Mouse (Mus musculus): ENCODE measurements at regions not wholly inside any gene's neighbourhood (a gene's known extent, or its start where the extent isn't known, plus 50 kb on each side); places are given as distances from the start of the nearest gene placed in this dataset.

DNA sequence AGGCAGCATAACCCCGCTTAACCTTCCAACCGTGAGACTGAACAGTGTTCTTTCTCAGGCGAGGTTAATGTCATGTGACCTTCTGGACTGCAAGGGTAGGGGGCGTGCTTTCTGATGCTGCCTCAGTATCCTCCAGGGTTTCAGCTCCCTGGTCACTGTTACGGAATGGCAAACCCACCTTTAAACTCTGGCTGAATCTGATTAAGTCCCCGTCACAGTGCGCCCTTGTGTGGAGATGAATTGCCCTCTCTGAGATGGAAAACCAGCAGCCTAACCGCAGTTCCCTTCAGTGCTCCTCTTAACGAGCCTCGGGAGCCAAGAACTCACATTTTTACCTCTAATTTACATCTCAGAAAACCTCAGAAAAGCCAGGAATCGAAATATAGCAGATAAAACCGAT lies 260.0 kb downstream of the Dact1 start:
- 28% methylated on average over 12 of the region's 12 CpGs for WGBS
- ATAC-seq (replicated peaks) = no peak
- Histone ChIP-seq H3K4me1 (peaks cover 50% of the 10 kb centered on the region), H3K36me3 (no peaks in the 10 kb centered on the region), H3K4me3 (no peak overlapping the region), H3K4me2 (replicated peaks) (no peak overlapping the region), H3K27ac (replicated peaks) (peak overlapping the region; percentile 72; the same call in 1 of the 2 replicates), H3K9me3 (no peaks in the 10 kb centered on the region), H3K9ac (replicated peaks) (no peak overlapping the region), H3K27me3 (no peaks in the 10 kb centered on the region)

DNA sequence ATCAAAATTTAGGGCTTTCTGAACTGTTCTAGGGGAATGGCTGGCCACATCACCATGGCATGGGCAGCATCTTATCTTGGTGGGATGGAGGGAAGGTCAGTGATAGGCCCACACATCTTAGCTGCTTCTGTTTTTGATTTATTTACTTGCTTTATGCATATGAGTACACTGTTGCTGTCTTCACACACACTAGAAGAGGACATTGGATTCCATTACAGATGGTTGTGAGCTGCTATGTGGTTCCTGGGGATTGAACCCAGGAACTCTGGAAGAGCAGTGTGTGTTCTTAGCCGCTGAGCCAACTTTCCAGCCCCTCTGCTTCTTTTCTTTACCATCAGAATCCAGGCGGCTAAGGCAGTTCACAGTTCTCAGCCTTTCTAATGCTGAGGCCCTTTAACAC lies 260.4 kb downstream of the Dact1 start:
- no peak for ATAC-seq (replicated peaks)
- Histone ChIP-seq H3K9ac (replicated peaks) (no peak overlapping the region), H3K36me3 (no peaks in the 10 kb centered on the region), H3K27me3 (no peaks in the 10 kb centered on the region), H3K9me3 (no peaks in the 10 kb centered on the region), H3K4me3 (no peak overlapping the region), H3K4me1 (peaks cover 53% of the 10 kb centered on the region), H3K27ac (replicated peaks) (peak overlapping the region; percentile 72; the same call in 1 of the 2 replicates), H3K4me2 (replicated peaks) (no peak overlapping the region)
- 86% methylated on average over 2 of the region's 2 CpGs for WGBS

DNA sequence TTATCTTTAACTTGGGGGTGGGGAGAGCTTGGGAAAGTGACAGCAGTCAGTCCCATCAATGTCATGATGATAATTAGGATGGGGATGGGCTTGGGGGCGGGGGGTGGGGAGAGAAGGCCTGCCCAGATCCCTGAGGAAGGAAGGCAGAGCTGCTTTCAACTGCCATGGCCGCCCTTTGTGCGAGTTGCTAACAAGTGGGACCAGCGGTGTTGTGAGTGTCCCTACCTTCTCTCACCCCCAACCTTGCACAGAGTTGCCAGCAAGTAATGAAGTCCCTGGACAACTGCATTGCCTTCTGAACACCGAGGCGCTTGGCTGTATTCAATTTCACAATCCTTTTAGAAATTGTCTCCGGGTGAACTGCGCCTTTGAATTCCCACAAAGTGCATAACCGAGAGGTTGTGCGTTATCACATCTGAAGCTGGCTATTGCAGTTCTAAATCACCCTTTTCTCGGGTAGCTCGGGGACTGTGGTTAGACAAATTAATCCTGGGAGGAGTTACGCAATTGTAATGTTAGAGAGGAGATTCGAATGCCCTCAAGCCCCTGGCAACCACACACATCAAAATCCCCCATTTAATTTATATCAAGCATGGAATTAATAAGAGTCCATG lies 257.9 kb upstream of the Daam1 start:
- WGBS = 25% methylated on average over 14 of the region's 14 CpGs
- Histone ChIP-seq H3K4me3 (no peak overlapping the region), H3K4me2 (replicated peaks) (no peak overlapping the region), H3K9ac (replicated peaks) (no peak overlapping the region), H3K27ac (replicated peaks) (peak overlapping the region; percentile 76), H3K36me3 (no peaks in the 10 kb centered on the region), H3K27me3 (no peaks in the 10 kb centered on the region), H3K4me1 (peaks cover 57% of the 10 kb centered on the region), H3K9me3 (no peaks in the 10 kb centered on the region)
- ATAC-seq (replicated peaks) = no peak

DNA sequence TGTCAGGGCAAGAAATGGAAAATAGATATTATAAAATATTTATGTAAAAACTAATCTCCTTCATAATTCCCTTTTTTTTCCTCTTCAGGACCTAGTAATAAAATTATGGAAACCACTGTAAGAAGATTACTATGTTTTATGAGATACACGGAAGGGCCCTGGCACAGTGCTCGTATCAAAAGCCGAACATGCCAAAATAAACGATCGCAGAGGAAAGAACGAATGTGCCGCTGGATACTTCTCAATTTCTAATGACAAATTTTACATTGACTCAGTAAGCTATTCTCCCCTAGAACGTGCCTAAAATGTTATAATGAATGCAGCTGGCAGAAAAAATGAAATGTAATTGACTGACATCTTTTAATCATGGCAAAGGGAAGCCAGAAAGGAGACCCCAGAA lies 257.4 kb upstream of the Daam1 start:
- Histone ChIP-seq H3K4me1 (peaks cover 60% of the 10 kb centered on the region), H3K9me3 (no peaks in the 10 kb centered on the region), H3K4me2 (replicated peaks) (no peak overlapping the region), H3K27ac (replicated peaks) (peak overlapping the region; percentile 76), H3K36me3 (no peaks in the 10 kb centered on the region), H3K4me3 (no peak overlapping the region), H3K9ac (replicated peaks) (no peak overlapping the region), H3K27me3 (no peaks in the 10 kb centered on the region)
- 42% methylated on average over 8 of the region's 8 CpGs for WGBS
- no peak for ATAC-seq (replicated peaks)

DNA sequence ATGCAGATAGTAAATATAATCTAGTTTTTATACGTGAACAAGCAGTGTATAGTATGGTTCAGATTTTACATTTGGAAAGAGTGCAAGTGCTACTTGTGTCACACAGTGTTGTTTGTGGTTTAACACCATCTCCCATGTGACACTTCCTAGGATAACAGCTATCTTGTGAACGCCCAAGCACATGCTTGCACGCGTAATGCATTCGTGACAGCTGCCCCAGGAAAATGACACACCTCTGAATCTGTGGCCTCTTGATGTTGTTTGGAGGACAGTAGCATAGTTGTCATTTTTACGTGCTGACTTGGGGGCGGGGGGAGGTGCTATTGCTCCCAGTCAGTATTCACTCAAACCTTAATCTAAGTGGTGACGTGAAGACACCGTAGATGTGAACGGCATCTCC lies 256.2 kb upstream of the Daam1 start:
- H3K36me3 ChIP-seq = no peaks in the 10 kb centered on the region
- no peak overlapping the region for H3K27ac ChIP-seq (replicated peaks)
- no peak overlapping the region for H3K9ac ChIP-seq (replicated peaks)
- H3K9me3 ChIP-seq = no peaks in the 10 kb centered on the region
- H3K4me1 ChIP-seq = peaks cover 48% of the 10 kb centered on the region
- H3K4me2 ChIP-seq (replicated peaks) = no peak overlapping the region
- H3K4me3 ChIP-seq = no peak overlapping the region
- no peak for ATAC-seq (replicated peaks)
- 90% methylated on average over 10 of the region's 10 CpGs for WGBS
- H3K27me3 ChIP-seq = no peaks in the 10 kb centered on the region

DNA sequence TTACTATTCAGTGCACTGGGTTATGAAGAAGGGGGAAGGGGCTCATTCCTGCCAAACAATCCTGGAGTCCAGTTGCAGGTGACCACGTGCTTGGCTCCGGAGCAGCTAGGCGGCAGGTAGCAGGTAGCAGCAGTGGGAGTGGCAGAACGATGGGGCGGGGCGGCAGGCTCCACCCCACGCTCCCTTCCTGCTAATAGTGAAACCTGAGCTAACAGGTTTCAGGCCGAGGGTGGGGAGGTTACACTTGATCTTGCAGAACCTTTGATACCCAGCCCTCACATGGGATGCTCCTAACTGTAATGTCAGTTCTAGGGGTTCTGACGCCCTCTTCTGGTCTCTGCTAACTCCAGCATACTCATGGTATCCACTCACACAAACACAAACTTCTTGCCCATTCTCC lies 253.5 kb upstream of the Daam1 start:
- Histone ChIP-seq H3K27ac (replicated peaks) (no peak overlapping the region), H3K9me3 (no peaks in the 10 kb centered on the region), H3K4me2 (replicated peaks) (peak overlapping the region; percentile 45), H3K4me1 (peaks cover 44% of the 10 kb centered on the region), H3K4me3 (peak overlapping the region; percentile 26), H3K9ac (replicated peaks) (no peak overlapping the region), H3K36me3 (no peaks in the 10 kb centered on the region), H3K27me3 (no peaks in the 10 kb centered on the region)
- ATAC-seq (replicated peaks) = 0 out of 2 replicates have a peak, but pooled peaks have one; percentile 13
- 4% methylated on average over 9 of the region's 9 CpGs for WGBS

DNA sequence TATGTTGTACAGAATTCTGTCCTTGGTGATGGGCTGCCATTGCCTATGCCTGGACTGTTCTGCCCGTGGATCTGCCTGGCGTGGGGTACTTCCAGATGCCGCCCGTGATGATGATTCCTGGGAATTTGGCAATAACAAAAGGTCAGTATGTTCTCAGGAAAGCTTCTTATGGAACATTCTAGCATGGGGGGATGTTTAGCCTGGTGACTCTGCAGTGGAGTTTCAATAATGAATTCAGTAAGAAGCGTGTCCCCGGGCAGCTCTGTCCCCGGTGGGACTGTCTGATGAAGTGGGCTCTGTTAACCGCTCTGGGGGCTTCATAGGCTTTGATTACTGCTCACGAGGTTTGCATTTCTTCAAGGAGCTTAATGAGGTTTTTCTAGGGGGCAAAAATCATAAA lies 252.9 kb upstream of the Daam1 start:
- Histone ChIP-seq H3K4me2 (replicated peaks) (no peak overlapping the region), H3K9ac (replicated peaks) (no peak overlapping the region), H3K4me1 (peaks cover 37% of the 10 kb centered on the region), H3K36me3 (no peaks in the 10 kb centered on the region), H3K9me3 (no peaks in the 10 kb centered on the region), H3K4me3 (no peak overlapping the region), H3K27me3 (no peaks in the 10 kb centered on the region), H3K27ac (replicated peaks) (peak overlapping the region; percentile 27)
- ATAC-seq (replicated peaks) = no peak
- WGBS = 69% methylated on average over 9 of the region's 9 CpGs

DNA sequence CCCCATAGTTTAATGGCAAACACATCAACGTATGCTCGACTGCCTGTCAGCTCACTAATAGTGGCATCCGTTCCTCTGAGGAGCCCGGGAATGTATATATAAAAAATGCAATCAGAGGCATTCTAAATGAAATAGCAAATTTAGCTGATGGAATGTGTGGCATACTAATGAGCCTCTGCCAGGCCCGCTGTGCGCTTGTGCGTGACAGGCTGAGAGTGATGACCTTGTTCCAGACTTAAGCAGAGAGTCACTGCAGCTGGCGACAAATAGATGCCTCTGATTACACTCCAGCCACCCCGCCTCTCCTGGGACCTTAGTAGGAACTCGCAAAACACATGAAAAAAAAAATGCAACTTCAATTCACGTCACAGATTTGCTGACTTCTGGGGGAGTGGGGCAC lies 252.0 kb upstream of the Daam1 start:
- Histone ChIP-seq H3K9me3 (no peaks in the 10 kb centered on the region), H3K36me3 (no peaks in the 10 kb centered on the region), H3K9ac (replicated peaks) (no peak overlapping the region), H3K27ac (replicated peaks) (0 out of 2 replicates have a peak overlapping the region, but pooled peaks have one; percentile 41), H3K4me3 (no peak overlapping the region), H3K27me3 (no peaks in the 10 kb centered on the region), H3K4me2 (replicated peaks) (no peak overlapping the region), H3K4me1 (peaks cover 29% of the 10 kb centered on the region)
- WGBS = 29% methylated on average over 11 of the region's 11 CpGs
- ATAC-seq (replicated peaks) = peak; percentile 64

DNA sequence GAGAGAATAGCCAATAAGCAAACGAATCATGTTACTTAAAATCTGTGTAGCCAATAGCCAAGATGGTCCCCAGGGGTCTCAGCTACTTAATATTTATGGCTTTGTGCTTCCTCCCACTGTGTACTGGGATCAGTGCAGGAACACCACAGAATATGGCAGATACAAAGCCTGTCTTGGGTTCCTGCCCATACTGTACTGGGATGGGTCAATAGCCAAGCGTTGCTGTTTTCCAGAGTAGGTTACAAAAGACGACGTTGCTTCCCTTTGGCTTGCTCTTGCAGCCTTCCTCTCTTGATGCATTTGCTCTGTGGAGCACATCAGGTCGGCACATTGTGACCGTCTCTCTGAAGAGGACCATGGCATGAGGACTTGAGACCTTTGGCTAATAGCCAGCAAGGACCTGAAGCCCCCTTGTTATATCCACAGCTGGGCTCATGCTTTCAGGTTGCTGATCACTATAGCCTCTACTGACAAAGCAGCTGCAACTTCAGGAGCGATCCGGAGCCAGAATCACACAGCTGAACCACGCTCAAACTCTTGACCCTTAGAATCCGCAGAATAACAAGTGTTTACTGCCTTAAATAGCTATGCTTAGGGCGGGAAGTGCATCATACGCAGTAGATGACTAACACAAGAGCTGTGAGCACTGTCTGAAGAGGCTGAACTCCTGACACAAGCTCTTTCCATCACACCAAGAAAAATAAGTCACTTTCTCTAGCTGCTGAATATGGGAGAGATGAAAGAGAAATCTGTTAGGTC lies 250.2 kb upstream of the Daam1 start:
- no peaks in the 10 kb centered on the region for H3K27me3 ChIP-seq
- H3K4me3 ChIP-seq = no peak overlapping the region
- peaks cover 19% of the 10 kb centered on the region for H3K4me1 ChIP-seq
- 80% methylated on average over 12 of the region's 12 CpGs for WGBS
- H3K9me3 ChIP-seq = no peaks in the 10 kb centered on the region
- H3K4me2 ChIP-seq (replicated peaks) = no peak overlapping the region
- H3K9ac ChIP-seq (replicated peaks) = no peak overlapping the region
- no peaks in the 10 kb centered on the region for H3K36me3 ChIP-seq
- H3K27ac ChIP-seq (replicated peaks) = 0 out of 2 replicates have a peak overlapping the region, but pooled peaks have one; percentile 22
- no peak for ATAC-seq (replicated peaks)

DNA sequence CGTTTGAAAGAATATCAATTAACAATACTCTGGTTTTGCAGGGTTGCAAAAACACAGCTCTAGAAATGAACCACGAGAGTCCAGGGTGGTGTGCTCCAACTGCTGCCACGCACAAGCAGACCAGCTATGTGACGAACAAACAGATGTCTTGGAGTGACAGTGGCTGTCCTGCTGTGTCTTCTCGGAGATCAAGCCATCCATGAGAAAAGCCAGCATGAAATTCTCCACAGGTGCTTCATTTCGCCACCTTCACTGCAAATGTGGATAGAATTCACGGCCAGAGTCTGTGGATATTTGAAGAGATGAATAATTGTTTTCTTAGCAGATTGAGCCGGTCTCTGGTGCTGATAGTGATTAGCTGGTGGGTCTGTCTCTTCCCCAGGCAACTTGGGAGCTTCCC lies 246.3 kb upstream of the Daam1 start:
- WGBS = 76% methylated on average over 8 of the region's 8 CpGs
- Histone ChIP-seq H3K4me3 (no peak overlapping the region), H3K9me3 (no peaks in the 10 kb centered on the region), H3K36me3 (no peaks in the 10 kb centered on the region), H3K27me3 (no peaks in the 10 kb centered on the region), H3K4me2 (replicated peaks) (no peak overlapping the region), H3K27ac (replicated peaks) (no peak overlapping the region), H3K4me1 (peaks cover 3% of the 10 kb centered on the region), H3K9ac (replicated peaks) (no peak overlapping the region)
- no peak for ATAC-seq (replicated peaks)

DNA sequence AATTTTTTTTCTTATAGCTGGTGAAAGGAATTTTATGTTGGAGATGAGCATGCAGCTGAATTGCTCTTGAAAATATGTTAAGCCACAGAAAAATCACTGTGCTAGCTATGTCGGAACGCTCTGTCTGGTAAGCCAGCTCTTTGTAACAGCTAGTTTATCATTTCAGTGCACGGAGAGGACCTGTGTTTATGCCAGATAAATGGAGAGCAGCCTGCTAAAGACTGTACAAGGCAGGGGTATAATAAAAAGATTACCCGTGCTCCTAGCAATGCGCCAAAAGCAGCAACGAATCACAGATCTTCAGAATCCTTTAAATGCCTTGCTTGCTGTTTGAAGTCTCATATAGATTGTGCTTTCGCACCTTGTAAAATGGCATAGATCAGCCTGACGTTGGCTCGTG lies 232.2 kb upstream of the Daam1 start:
- Histone ChIP-seq H3K27me3 (no peaks in the 10 kb centered on the region), H3K9me3 (no peaks in the 10 kb centered on the region), H3K36me3 (no peaks in the 10 kb centered on the region), H3K4me1 (peaks cover 6% of the 10 kb centered on the region), H3K27ac (replicated peaks) (no peak overlapping the region; the same call in 1 of the 2 replicates), H3K4me2 (replicated peaks) (no peak overlapping the region), H3K4me3 (no peak overlapping the region), H3K9ac (replicated peaks) (no peak overlapping the region)
- ATAC-seq (replicated peaks) = no peak
- 70% methylated on average over 9 of the region's 9 CpGs for WGBS

DNA sequence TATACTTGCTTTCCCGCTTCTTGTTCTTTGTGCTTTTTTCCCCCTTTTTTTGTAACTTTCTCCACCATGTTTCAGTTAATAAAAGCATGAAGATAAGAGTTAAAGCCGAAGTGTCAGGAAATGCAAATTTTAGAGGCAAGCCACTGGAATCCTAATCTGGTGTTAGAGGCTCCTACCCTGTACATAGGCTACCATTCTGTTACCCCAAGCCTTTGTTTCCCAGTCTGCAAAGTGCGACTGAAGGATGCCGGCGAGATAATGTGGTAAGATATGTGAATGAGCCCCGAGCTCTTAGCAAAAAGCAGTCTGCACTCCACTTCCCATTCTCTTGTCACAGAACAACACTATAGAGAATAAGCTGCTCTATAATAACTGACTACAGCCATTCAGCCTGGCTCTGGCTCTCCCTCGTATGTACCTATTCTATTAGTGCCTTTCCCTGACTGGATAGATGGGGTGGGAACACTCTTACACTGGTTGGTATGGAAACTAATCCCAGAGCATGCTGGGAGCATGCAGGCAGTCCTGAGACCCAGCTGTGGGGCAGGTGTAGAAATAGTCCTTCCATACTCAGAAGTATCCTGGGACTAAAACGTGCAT lies 229.7 kb upstream of the Daam1 start:
- no peaks in the 10 kb centered on the region for H3K9me3 ChIP-seq
- WGBS = 40% methylated on average over 8 of the region's 8 CpGs
- no peaks in the 10 kb centered on the region for H3K27me3 ChIP-seq
- H3K4me3 ChIP-seq = no peak overlapping the region
- peak; percentile 64 for ATAC-seq (replicated peaks)
- no peak overlapping the region for H3K9ac ChIP-seq (replicated peaks)
- H3K4me1 ChIP-seq = peaks cover 8% of the 10 kb centered on the region
- H3K27ac ChIP-seq (replicated peaks) = peak overlapping the region; percentile 53; the same call in 1 of the 2 replicates
- H3K36me3 ChIP-seq = no peaks in the 10 kb centered on the region
- H3K4me2 ChIP-seq (replicated peaks) = no peak overlapping the region

All from forebrain, embryonic 15.5 days (tissue).